Mouse (Mus musculus): ENCODE measurements around the gene Dram2.
"Not testable (repeated sequence)": the region's sequence is repeated elsewhere in the genome, so short reads cannot be mapped to it uniquely, and the experiment has no call there.

Dram2 gene

DNA sequence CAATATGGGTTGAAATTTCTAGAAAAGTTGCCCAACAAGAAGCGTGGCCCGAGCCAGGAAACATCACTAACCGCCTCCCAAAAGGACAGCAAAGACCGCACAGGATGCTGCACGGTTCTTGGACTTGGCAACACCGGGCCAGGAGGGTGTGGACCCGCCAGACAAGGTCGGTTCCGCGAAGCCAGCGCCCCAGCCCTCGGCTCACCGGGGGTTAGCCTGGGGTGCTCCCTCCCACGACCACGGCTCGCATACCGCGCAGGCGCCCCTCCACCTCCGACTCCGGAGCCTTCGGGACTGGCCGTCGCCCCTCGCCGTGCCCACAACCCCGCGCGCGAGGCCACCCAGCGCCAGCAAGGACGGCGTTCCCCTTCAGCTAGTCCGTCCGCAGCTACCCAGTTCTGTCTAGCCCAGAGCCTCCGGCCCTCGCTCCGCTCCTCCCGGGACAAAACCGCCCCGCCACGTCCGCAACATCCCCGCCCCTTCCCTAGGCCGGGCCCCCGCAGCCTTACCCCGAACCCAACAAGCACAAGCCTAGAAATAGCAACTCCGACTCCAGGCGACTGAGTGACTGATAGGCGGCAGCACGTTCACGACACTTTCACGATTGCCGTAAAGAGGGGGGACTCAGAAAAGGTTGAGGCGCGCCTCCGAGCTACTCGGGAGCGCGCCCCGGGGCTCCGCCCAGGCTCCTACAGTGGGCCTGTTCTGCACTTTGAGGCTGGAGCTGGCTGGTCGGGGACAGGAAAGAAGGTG lies at the start of gene Dram2, which contains the start of gene Cept1:
Gene Dram2 (plus strand): TSS at position 628 of the 753 bp plus-strand sequence.
Gene Cept1 (minus strand): TSS at position 632 of the 753 bp plus-strand sequence.
- DNase-seq (ENCODE audit: low spot score): peak; percentile 77

DNA sequence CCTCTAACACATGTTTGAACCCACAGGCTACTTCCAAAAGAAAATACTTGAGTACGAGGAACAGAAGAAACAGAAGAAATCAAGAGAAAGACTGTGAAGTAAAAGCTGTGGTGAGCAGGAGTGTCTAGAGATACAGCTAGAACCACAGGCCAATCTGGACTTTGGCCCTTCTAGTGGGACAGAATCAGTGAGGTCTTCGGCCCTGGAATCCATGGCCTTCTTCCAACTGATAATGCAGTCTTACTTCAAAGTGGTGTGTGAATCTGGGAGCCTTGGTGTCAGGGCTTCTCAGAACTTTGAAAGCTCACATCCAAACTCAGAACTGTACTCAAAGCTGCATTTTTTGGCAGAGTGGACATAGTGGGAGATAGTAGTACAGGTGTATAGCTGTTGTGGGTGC lies 47.1 kb upstream of the Dram2 start:
- no peak for DNase-seq (ENCODE audit: low spot score)

DNA sequence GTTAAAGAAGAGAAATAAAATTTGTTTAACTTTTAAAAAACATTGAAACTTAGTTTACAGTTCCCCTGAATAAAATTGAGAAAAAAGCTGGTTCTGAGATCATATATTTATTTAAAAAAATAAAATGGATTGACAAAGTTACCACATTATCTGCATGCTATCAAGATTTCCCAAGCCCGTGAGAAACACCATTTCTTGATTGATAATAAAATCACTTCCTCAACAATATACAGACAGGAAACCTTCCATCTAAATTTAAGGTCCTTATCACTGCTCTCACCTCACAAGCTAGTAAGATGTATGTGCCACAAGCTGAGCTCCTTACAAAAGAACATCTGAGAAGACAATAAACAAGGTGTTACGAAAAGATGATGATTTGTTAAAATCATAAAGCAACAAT lies 44.7 kb upstream of the Dram2 start:
- no peak for DNase-seq (ENCODE audit: low spot score)

DNA sequence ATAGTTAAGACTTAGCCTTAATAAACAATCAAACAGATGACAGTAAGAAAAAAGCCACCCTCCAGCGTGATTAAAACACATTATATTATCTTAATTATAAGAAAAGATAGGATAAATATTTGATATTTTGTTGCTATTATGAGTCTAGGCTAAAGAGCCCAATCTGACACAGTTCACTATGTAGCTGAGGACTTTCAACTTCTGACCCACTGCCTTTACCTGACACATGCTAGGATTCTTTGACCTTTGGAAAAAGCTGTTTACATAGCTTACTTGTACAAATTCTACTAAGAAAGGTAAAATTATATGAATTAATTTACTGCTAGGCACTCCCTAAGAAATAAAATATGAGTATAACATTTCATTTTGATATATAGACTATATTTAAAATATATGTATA lies 36.9 kb upstream of the Dram2 start:
- DNase-seq (ENCODE audit: low spot score): no peak

DNA sequence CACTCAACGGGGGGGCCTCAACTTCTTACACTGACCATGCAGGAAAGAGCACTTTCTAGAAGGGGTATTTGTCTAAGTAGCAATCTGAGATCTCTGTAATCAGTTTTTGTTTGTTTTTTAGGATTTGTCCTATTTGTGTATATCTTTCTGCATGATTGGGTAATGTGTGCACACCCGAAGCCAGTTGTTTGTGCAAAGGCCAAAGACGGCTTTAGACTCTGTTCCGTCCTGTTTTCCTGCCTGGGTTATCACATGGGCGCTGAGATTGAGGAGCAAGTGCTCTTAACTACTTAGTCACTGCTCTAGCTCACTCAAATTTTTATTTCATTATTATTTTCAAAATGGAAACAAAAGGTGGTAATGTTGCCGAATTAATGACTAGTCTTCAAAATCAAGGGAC lies 32.6 kb upstream of the Dram2 start:
- DNase-seq (ENCODE audit: low spot score): no peak

DNA sequence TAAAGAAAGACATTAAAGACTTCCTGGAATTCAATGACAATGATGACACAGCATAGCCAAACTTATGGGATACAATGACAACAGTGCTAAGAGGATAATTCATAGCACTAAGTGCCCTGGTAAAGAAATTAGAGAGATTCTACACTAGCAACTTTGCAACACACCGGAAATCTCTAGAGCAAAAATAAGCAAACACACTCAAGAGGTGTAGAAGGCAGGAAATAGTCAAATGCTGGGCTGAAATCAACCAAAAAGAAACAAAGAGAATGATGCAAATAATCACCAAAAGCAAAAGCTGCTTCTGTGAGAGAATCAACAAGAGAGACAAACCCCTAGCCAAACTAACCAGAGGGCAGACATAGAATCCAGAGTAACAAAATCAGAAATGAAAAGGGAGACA lies 24.9 kb upstream of the Dram2 start:
- no peak for DNase-seq (ENCODE audit: low spot score)

DNA sequence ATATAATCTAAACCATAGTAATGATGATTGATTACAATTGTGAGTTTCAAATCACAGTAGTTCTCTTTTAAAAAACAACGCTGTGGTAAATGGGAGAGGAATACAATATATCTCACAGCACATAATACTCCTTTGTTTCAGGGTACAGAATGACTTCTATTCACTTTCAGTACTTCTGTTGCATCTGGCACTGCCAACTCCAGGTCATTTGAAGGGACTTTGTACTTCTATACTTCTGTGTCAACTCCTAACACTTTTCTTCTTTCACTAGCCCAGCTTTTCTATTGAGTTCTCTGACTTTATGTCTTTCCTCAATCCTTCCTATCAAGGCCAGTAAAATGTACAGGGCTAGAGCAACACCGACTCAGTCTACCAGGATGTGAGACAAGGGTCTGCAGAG lies 21.2 kb upstream of the Dram2 start:
- DNase-seq (ENCODE audit: low spot score): no peak

DNA sequence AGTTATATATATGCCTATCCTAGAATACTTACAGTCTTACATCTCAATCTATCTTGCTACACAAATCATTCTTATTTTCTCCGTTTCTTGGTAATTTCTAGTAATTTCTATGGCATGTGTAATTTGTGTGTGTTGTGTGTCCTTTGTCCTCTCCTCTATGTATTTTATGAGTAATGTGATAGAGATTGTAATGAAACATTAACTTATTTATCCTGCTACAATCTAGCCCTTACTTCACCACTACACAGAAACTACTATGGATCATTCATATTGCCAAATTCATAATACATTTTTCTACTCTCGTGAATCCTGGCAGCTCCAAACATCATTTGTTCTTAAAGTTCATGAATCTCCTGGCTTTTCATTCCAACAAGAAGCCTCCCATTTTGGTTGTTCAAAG lies 19.6 kb upstream of the Dram2 start:
- no peak for DNase-seq (ENCODE audit: low spot score)

DNA sequence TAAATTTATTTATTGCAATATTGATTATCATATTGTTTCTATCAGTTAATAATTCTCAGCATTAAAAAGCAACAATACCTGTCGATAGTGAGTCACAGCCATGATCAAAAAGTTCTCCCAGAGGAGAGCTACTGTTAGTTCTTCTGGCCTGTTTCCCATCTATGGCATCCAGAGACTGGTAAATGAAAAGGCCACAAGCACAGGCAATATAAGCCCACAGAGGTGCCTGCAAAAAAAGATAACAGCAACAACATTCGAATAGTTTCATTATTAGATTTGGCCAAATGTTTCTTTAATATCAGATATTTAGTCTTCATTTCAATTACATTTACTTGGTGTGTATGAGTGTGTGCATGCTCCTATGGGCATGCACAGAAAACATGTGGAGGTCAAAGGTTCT lies 14.3 kb upstream of the Dram2 start:
- DNase-seq (ENCODE audit: low spot score): no peak

DNA sequence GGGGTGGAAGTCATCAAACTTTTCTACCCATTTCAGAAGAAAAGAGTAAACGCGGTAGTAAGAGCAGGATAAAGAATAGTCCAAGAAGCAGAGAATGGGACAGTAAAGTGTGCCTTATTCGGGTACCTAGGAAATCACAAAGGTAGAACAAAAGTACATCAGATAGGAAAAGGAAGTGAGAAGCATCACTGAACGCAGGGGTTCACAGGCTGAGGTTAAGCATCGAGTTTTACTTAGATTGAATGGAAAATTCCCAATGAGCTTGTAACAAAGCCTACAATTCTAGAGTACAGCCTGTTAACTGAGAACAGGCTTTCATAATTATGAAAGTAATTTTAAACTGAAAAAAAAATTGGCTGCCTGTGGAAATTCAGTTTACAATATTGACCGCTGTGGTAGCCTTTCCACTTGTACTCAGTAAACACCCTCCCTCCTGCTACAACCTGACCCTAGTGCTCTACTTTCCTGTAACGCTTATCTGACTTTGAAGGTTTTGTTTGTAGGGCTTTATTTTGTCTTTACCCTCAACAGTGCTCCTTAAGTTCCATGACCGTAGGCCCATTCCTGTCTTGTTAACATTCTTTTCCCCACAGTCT lies 2.8 kb upstream of the Dram2 start:
- DNase-seq (ENCODE audit: low spot score): no peak

DNA sequence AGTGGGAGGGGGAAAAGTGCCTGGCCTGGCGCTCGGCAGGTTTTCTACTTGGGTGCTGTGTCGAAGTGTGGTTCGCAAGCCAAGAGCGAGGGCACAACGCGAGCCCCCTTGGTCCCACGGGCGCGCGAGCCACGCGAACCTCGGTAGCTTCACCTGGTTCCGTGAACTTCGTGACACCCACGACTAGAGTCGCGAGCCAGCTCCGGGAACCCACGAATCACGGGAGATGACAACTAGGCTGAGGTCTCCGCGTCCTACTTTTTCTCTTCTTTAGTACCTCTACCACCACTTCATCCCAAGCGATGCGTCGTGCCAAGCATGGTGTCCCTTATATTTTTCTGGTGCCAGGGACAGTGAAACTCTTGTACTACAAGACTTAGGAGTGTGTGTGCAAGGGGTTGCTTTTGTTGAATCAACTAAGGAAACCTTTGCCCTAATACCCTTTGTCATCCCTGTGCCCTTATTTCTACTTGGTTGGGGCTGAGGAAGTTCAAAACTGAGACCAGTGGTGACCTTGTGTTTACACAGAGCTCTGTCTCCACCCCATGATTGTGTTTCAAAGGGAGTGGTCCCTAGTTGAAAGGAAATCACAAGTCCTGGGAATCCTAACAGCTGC lies 434 bp downstream of the Dram2 start:
- no peak for DNase-seq (ENCODE audit: low spot score)

DNA sequence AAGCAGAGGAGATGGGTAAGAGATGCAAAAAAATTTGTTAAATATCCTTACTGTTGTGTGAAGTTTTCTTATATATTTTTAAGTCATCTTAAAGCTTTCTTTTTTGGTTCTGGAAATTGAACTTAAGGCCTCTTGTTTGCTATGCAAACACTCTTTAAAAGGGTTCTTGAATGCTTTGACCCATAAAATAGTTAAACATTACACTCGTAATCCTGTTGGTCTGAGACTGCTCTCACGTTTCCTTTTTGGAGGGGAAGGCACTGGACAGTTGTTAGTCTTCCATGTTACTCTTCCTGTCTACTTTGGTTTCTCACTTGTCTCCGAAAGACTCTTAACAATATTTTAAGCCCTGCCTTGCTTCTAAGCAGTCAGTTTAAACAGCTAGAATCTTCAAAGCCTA lies 1.4 kb downstream of the Dram2 start:
- no peak for DNase-seq (ENCODE audit: low spot score)

DNA sequence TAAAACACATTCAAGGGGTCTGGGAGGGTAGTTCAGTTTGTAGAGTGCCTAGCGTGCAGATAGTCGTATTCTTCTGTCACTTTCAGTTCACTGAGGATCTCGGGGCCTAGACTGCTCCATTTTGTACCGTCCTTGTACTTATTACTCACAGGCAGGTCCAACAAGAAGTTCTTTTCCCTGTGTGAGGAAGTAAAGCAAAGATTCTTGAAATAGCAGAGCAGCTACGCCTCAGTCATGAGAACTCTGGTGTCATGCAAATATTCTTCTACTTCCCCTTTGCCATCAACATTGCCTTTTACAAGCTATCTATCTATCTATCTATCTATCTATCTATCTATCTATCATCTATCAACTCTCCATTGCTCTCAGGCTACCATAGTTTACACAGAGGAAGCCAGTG lies 5.8 kb downstream of the Dram2 start:
- DNase-seq (ENCODE audit: low spot score): no peak

DNA sequence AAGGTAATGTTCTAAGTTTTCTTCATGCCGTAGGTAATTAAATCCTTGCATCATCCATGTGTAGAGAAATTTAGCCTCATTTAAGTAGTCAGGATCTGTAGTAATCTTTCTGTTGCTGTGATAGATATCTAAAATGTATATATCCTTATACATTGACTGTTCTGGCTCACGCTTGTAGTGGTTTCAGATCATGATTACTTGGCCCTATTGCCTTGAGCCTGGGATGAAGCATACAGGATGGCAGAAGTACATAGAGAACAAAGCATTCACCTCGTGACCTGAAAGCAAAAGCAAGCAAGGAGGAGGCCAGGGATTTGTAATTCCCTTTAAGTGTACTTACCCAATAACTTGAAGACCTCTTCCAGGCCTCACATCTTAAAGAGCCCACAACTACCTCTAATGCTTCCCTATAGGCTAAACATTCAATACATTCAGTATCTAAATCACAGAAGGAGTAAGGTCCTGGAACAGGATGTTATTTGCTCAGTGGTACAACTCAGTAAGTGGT lies 8.2 kb downstream of the Dram2 start:
- DNase-seq (ENCODE audit: low spot score): no peak

DNA sequence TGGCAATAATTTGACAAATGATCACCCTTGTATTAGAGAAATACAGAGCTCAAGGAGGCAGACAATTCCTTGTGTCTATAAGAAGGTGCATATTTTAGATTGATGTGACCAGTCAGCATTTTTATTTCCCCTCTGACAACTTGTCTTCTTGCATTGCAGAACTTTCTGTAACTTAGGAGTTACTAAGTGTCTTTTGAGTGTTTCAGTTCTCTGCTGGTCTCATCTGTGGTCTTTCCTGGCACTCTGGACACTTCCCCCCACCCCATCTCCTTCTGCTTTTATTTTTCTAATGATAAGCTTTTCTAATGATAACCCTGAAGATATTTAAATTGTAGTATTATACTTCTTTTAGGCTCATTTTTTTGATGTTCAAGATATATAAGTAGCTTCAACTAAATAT lies 10.7 kb downstream of the Dram2 start:
- no peak for DNase-seq (ENCODE audit: low spot score)

DNA sequence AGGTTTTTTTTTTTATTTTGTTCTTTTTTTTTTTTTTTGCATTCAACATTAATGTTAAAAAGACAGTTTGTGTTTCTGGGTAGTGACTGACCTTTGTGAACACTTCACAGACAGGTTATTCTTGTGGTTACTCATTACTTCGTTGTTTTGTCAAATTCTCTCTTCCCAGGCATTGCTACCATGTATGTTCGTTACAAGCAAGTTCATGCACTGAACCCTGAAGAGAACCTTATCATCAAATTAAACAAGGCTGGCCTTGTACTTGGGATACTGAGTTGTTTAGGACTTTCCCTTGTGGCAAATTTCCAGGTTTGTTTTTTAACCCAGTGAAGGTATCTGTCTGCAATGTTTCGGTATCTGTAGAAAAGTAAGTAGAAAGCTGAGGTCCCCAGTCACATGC lies 18.3 kb downstream of the Dram2 start:
- no peak for DNase-seq (ENCODE audit: low spot score)

DNA sequence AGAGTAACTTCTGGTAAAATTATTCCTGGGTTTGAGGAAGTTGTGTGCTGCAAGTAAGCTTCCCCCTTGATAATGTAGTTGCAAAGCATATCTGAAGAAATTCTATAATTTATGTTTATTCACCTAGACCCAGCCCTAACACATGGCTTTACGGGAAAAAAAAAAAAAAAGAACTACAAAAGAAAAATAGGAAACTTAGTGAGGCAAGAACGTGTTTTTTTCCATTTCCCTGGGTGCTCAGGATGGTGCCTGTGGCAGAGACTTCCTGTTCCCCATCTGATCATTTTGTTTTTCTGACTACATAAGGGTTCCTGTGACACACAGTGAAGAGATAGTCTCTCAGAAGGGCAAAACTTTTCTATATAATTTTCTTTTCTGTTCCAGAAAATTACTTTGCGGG lies 25.6 kb downstream of the Dram2 start:
- DNase-seq (ENCODE audit: low spot score): no peak

DNA sequence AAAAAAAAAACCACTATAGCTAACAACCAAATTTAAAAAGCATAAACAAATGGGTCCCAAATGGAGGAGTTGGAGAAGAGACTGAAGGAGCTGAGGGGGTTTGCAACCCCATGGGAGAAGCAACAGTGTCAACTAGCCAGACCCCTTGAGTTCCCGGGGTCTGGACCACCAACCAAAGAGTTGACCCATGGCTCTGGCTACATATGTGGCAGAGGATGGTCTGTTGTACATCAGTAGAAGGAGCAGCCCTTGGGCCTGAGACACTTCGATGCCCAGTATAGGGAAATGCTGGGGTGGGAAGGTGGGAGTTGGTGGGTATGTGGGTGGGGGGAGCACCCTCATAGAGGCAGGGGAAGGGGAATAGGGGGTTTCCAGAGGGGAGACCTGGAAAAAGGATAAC lies 31.7 kb downstream of the Dram2 start:
- no peak for DNase-seq (ENCODE audit: low spot score)

DNA sequence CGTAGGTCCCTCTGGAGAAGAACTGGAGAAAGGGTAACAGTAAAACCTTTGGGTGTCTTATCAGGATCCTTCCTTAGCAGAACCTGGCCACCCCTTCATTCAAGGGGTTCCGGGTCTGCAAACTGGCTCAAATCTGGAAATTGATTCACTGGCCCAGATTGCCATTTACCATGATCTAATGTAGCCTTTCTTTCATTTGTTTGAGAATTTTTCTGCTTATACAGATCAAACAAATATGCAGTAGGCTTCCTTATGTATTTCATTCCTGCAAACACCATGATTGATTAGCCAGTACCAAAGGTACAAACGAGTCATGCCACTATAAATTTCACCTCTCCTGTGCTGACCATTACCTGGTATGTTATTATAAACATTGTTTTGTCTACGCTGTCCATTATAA lies 46.0 kb downstream of the Dram2 start:
- not testable (repeated sequence) for DNase-seq (ENCODE audit: low spot score)

DNA sequence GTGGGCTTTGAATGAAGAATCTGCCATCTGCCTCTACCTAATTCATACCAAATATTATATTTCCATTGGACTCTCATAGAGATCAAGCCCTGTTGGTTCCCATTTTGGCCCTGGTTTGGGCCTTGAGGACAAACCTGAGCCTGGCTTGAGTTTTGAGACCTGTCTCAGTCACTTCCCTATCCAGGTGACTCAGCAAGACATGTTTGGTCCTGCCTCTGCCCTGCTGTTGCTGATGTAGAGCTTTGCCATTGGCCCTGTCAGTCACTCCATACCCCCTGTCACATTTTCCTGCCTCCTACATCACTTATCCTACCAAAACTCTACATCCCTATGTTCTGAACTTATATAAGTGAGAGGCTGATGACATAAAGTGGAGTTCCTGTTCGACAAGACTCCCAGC lies 70.5 kb downstream of the Dram2 start:
- DNase-seq (ENCODE audit: low spot score): no peak

All from ovary, postnatal 14 days (tissue).